Comparison of ENCODE assay signal across 8 mouse cellular contexts in genomic region chr2:30440211-30440700, GRCm38 (mm10). TPM values are rescaled to one million over a fixed set of nuclear protein-coding genes. Genes with fewer than 3 reads are reported as not detected.
A peak's percentile ranks its signal among the peaks of the same experiment; 100 is the strongest.
DNase-seq lines count a peak whose midpoint lies in the region; ATAC-seq lines count a peak whose summit lies in the region.

No protein-coding gene starts in this region.

- H3K4me2 ChIP-seq in hindbrain, embryonic 15.5 days, result no peak overlapping the region

- H3K79me2 ChIP-seq in macrophage (ENCODE audit: inconsistent target), result peaks cover 18% of the 10 kb centered on the region; the same call in 1 of the 2 replicates

- H3K27me3 ChIP-seq in embryonic facial prominence, embryonic 10.5 days (replicated peaks; ENCODE audit: low read depth, poor library complexity, severe bottlenecking), result no peaks in the 10 kb centered on the region
- H3K27me3 ChIP-seq in hindbrain, embryonic 15.5 days, result no peaks in the 10 kb centered on the region

- ATAC-seq in hindbrain, embryonic 15.5 days (ENCODE audit: low FRiP score, low read depth), result no peak
- no peak for ATAC-seq in cerebellum, adult (ENCODE audit: insufficient number of reproducible peaks, low FRiP score, low TSS enrichment)

- peak overlapping the region; percentile 98 for H3K27ac ChIP-seq in embryonic facial prominence, embryonic 10.5 days (replicated peaks)
- peak overlapping the region; percentile 85 for H3K27ac ChIP-seq in hindbrain, embryonic 15.5 days (replicated peaks)
- peak overlapping the region; percentile 100 for H3K27ac ChIP-seq in macrophage

- peaks cover 60% of the 10 kb centered on the region for H3K4me1 ChIP-seq in embryonic facial prominence, embryonic 10.5 days
- peaks cover 40% of the 10 kb centered on the region for H3K4me1 ChIP-seq in hindbrain, embryonic 15.5 days (replicated peaks)

- peak overlapping the region; percentile 48; the same call in 1 of the 2 replicates for H3K4me3 ChIP-seq in embryonic facial prominence, embryonic 10.5 days
- no peak overlapping the region for H3K4me3 ChIP-seq in hindbrain, embryonic 15.5 days
- H3K4me3 ChIP-seq in macrophage (ENCODE audit: inconsistent target), result no peak overlapping the region

- peak; percentile 53 for DNase-seq in adrenal gland, postnatal 14 days
- no peak for DNase-seq in adrenal gland, adult 8-10 months
- no peak for DNase-seq in embryonic facial prominence, embryonic 10.5 days (ENCODE audit: low spot score)
- DNase-seq in gastrocnemius, postnatal 4 days (ENCODE audit: low spot score in 2 of 2), result no peak
- DNase-seq in adrenal gland, postnatal 4 days (ENCODE audit: low spot score in 2 of 2), result no peak

- peaks cover 80% of the 10 kb centered on the region for H3K36me3 ChIP-seq in embryonic facial prominence, embryonic 10.5 days (replicated peaks)
- H3K36me3 ChIP-seq in hindbrain, embryonic 15.5 days, result peaks cover 30% of the 10 kb centered on the region
- H3K36me3 ChIP-seq in macrophage (ENCODE audit: inconsistent target), result peaks cover 27% of the 10 kb centered on the region; the same call in 1 of the 2 replicates

- 0 out of 2 replicates have a peak overlapping the region, but pooled peaks have one; percentile 26 for H3K9ac ChIP-seq in hindbrain, embryonic 15.5 days

- H3K9me3 ChIP-seq in embryonic facial prominence, embryonic 10.5 days, result no peaks in the 10 kb centered on the region
- no peaks in the 10 kb centered on the region for H3K9me3 ChIP-seq in hindbrain, embryonic 15.5 days

- 67% methylated on average over 3 of the region's 3 CpGs for WGBS in embryonic facial prominence, embryonic 10.5 days
- WGBS in hindbrain, embryonic 15.5 days, result 48% methylated on average over 3 of the region's 3 CpGs
- WGBS in macrophage (ENCODE audit: missing documents), result 91% methylated on average over 3 of the region's 3 CpGs

RNA-seq across cellular contexts. Expression of gene Ptpa, which starts 24.4 kb away (rescaled TPM):
- total RNA-seq in adrenal gland, postnatal 14 days (2021), result 145 and 155 TPM in 2 replicates
- total RNA-seq in adrenal gland, adult 8-10 months (2022), result 100 to 1,000 TPM; 135 to 153 (median 141) TPM
- polyA plus RNA-seq in embryonic facial prominence, embryonic 10.5 days (2016; fragmentation: Nextera tagmentation; extraction: Ambion mirVana), result 161 and 162 TPM in 2 replicates
- 138 and 150 TPM in 2 replicates for polyA plus RNA-seq in hindbrain, embryonic 15.5 days (2015; fragmentation: Nextera tagmentation; extraction: Ambion mirVana)
- total RNA-seq in macrophage (2018; cell fraction: chromatin; rRNA removed), result 100 to 1,000 TPM in 11 of 26 experiments, 10 to 100 TPM in 15; 20.3 to 162 (median 87.2) TPM
- total RNA-seq in macrophage (2018; cell fraction: cytosol; rRNA removed), result 100 to 1,000 TPM in 12 of 26 experiments, 10 to 100 TPM in 14; 72.0 to 130 (median 96.1) TPM
- total RNA-seq in macrophage (2018; cell fraction: nucleus; rRNA removed), result 100 to 1,000 TPM in 12 of 26 experiments, 10 to 100 TPM in 14; 38.4 to 151 (median 88.4) TPM
- polyA plus RNA-seq in macrophage (2018), result 54.9 to 121 TPM (median 116 TPM) in 3 replicates
- 100 to 1,000 TPM; 122 to 132 TPM for total RNA-seq in gastrocnemius, postnatal 4 days (2021)
- 100 to 1,000 TPM; 165 to 169 TPM for total RNA-seq in adrenal gland, postnatal 4 days (2021)

RNA-seq across cellular contexts. Expression of gene Crat, which starts 24.6 kb away (rescaled TPM):
- 291 and 301 TPM in 2 replicates for total RNA-seq in adrenal gland, postnatal 14 days (2021)
- total RNA-seq in adrenal gland, adult 8-10 months (2022), result 100 to 1,000 TPM in 1 of 4 experiments, 10 to 100 TPM in 3; 59.0 to 122 (median 95.3) TPM
- polyA plus RNA-seq in embryonic facial prominence, embryonic 10.5 days (2016; fragmentation: Nextera tagmentation; extraction: Ambion mirVana), result 19.9 and 20.3 TPM in 2 replicates
- 25.7 and 29.5 TPM in 2 replicates for polyA plus RNA-seq in hindbrain, embryonic 15.5 days (2015; fragmentation: Nextera tagmentation; extraction: Ambion mirVana)
- total RNA-seq in macrophage (2018; cell fraction: chromatin; rRNA removed), result 10 to 100 TPM in 23 of 26 experiments, 1 to 10 TPM in 3; 5.1 to 67.3 (median 23.7) TPM
- 10 to 100 TPM; 28.0 to 69.0 (median 38.0) TPM for total RNA-seq in macrophage (2018; cell fraction: cytosol; rRNA removed)
- total RNA-seq in macrophage (2018; cell fraction: nucleus; rRNA removed), result 10 to 100 TPM in 25 of 26 experiments, 1 to 10 TPM in 1; 9.1 to 56.5 (median 24.8) TPM
- 37.2 to 68.4 TPM (median 59.5 TPM) in 3 replicates for polyA plus RNA-seq in macrophage (2018)
- total RNA-seq in gastrocnemius, postnatal 4 days (2021), result 100 to 1,000 TPM; 229 to 241 TPM
- total RNA-seq in adrenal gland, postnatal 4 days (2021), result 10 to 100 TPM; 77.6 to 90.3 TPM

RNA-seq across cellular contexts. Expression of gene Ier5l, which starts 33.8 kb away (rescaled TPM):
- 6.4 and 6.8 TPM in 2 replicates for total RNA-seq in adrenal gland, postnatal 14 days (2021)
- 1 to 10 TPM; 3.8 to 7.7 (median 6.8) TPM for total RNA-seq in adrenal gland, adult 8-10 months (2022)
- polyA plus RNA-seq in embryonic facial prominence, embryonic 10.5 days (2016; fragmentation: Nextera tagmentation; extraction: Ambion mirVana), result 2.8 and 3.4 TPM in 2 replicates
- 2.7 and 2.9 TPM in 2 replicates for polyA plus RNA-seq in hindbrain, embryonic 15.5 days (2015; fragmentation: Nextera tagmentation; extraction: Ambion mirVana)
- 1 to 10 TPM in 5 of 26 experiments, under 1 TPM in 16, not detected in 5; 0.31 to 6.4 (median 0.72) TPM for total RNA-seq in macrophage (2018; cell fraction: chromatin; rRNA removed)
- 10 to 100 TPM in 3 of 26 experiments, 1 to 10 TPM in 13, under 1 TPM in 10; 0.11 to 10.3 (median 1.2) TPM for total RNA-seq in macrophage (2018; cell fraction: cytosol; rRNA removed)
- total RNA-seq in macrophage (2018; cell fraction: nucleus; rRNA removed), result 1 to 10 TPM in 8 of 26 experiments, under 1 TPM in 17, not detected in 1; 0.18 to 6.9 (median 0.66) TPM
- 2.4 to 6.5 TPM (median 4.4 TPM) in 3 replicates for polyA plus RNA-seq in macrophage (2018)
- 1 to 10 TPM; 8.2 to 8.9 TPM for total RNA-seq in gastrocnemius, postnatal 4 days (2021)
- total RNA-seq in adrenal gland, postnatal 4 days (2021), result 10 to 100 TPM; 10.6 to 11.6 TPM

RNA-seq across cellular contexts. Expression of gene Dolpp1, which starts 48.2 kb away (rescaled TPM):
- 18.7 and 19.5 TPM in 2 replicates for total RNA-seq in adrenal gland, postnatal 14 days (2021)
- total RNA-seq in adrenal gland, adult 8-10 months (2022), result 10 to 100 TPM; 18.0 to 24.2 (median 19.8) TPM
- polyA plus RNA-seq in embryonic facial prominence, embryonic 10.5 days (2016; fragmentation: Nextera tagmentation; extraction: Ambion mirVana), result 46.2 and 47.9 TPM in 2 replicates
- 59.0 and 60.4 TPM in 2 replicates for polyA plus RNA-seq in hindbrain, embryonic 15.5 days (2015; fragmentation: Nextera tagmentation; extraction: Ambion mirVana)
- total RNA-seq in macrophage (2018; cell fraction: chromatin; rRNA removed), result 10 to 100 TPM in 17 of 26 experiments, 1 to 10 TPM in 9; 2.1 to 42.4 (median 19.5) TPM
- 10 to 100 TPM in 23 of 26 experiments, 1 to 10 TPM in 3; 5.4 to 23.8 (median 16.5) TPM for total RNA-seq in macrophage (2018; cell fraction: cytosol; rRNA removed)
- 10 to 100 TPM in 23 of 26 experiments, 1 to 10 TPM in 3; 4.6 to 53.0 (median 19.3) TPM for total RNA-seq in macrophage (2018; cell fraction: nucleus; rRNA removed)
- 18.7 to 21.3 TPM (median 18.7 TPM) in 3 replicates for polyA plus RNA-seq in macrophage (2018)
- total RNA-seq in gastrocnemius, postnatal 4 days (2021), result 10 to 100 TPM; 18.3 to 21.1 TPM
- 10 to 100 TPM; 25.9 to 33.9 TPM for total RNA-seq in adrenal gland, postnatal 4 days (2021)
